Mouse (Mus musculus) adrenal gland, postnatal 14 days (tissue): ENCODE measurements at regions not wholly inside any gene's neighbourhood (a gene's known extent, or its start where the extent isn't known, plus 50 kb on each side); places are given as distances from the start of the nearest gene placed in this dataset.

Experiments used
- DNase-seq: peaks from one replicate; pipeline ENCODE4 v3.0.0; 2021; ENCODE audit warnings: mixed read lengths

DNA sequence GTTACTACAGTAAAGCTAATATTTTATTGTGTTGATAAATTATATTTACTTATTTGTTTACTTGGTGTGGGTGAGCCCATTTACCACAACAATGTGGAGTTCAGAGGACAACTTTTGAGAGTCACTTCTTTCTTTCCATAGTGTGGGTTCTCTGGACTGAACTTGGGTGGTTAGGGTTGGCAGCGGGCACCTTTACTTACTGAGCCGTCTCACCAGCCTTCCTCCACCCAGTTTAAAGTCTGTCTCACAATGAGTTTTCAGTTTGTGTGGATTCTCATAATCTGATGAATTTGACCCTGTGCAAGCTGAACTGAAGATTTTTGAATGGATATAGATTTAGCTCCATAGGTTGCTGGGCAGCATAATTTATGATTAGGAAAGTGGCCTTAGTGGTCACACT is 53.5 kb upstream of the Pth start:
- no peak for DNase-seq

DNA sequence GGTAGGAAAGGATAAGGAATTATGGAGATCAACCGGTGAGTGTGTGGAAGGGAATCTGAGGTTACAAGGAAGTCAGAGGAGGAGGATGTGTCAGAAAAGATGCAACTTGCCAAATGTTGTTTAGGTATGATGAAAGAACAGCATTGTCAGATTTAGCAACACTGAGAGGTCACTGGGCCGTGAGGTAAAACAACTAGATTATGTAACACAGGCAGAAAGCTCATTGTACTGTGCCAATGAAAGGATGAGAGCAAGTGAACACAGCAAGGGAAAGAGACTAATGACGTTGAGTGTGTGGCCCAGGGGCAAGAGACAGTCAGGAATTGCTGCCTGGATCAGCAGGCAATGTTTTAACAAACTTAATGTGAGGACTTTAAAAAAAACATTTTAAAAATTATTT is 55.2 kb upstream of the Pth start:
- peak; percentile 9 for DNase-seq

DNA sequence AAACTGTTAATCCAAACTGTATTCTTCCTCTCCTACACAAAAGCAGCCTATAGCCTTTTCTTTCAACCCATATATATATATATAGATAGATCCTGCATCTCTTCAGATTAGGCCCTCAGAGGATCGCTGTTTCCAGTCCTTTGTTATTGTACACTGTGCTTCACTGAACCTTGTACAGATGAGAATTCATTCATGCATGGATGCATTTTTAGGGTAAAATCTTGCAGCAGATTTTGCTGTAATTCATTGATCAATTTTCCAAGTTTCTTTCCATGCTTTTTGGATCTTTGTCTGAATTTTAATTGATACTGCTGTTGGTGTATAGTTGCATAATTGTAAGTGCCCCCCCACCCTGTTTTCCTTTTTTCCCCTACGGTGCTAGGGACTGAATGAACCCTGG is 56.6 kb upstream of the Pth start:
- DNase-seq, result no peak

DNA sequence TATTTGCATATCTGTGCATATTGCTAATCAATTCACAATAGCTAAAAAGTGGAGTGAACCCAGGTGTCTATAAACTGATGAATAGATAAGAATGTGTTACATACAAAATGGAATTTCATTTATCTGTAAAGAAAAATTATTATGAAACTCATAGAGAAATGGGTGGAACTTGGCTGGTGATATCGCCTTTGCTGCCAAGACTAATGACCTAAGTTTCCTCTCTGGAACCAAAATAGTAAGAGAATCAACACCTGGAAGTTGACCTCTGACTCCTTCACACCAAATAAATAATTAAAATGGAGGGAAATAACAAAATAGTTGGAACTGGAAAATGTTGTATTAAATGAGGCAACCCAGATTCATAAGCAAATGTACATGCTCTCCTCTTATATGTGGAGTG is 53.2 kb upstream of the Far1 start:
- DNase-seq, result no peak

DNA sequence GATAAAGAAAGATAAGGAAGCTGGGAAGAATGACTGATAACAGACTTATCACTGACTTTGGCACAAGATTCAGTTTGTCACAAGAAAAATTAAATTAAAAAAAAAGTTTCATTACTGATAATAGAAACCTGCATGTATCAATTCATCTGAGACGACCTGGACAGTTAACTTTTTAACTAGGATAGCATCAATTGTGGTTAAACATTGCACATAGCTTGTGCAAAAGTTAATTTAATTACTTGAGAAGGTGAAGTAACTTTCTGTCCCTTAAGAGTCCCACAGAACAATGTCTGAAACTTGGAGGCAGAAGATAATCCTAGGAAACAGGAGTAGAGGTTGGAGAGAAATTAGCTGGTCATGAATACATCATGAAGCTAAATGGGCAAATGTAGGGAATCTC is 51.3 kb upstream of the Far1 start:
- no peak for DNase-seq
